ENCODE assay signal across 12 mouse cellular contexts in genomic region chr7:70333851-70334250, GRCm38 (mm10). TPM values are rescaled to one million over a fixed set of nuclear protein-coding genes. Genes with fewer than 3 reads are reported as not detected.
DNase-seq lines count a peak whose midpoint lies in the region; ATAC-seq and TF ChIP-seq lines count a peak whose summit lies in the region.
"Had no signal": no experiment of that assay in that cellular context is flagged by ENCODE, and none has a peak within 500 bp of the region (broad histone marks: within the 10 kb centered on the region; RNA-seq: fewer than 3 reads in every experiment).

No protein-coding gene starts in this region.

- peak overlapping the region; percentile 38 for H3K9ac ChIP-seq in forebrain, embryonic 14.5 days (ENCODE audit: low read length)
- no peak overlapping the region; the same call in 1 of the 2 replicates for H3K9ac ChIP-seq in limb, embryonic 11.5 days (ENCODE audit: low read length)
- H3K9ac ChIP-seq: heart, embryonic 15.5 days; limb, embryonic 15.5 days had no signal

- ATAC-seq in forebrain, embryonic 14.5 days, result no peak
- no peak for ATAC-seq in limb, embryonic 11.5 days (ENCODE audit: insufficient number of reproducible peaks, low FRiP score, low TSS enrichment, low read depth)
- ATAC-seq: CD4-positive, CD25-positive, alpha-beta regulatory T cell, adult 4 months had no signal

- H3K4me1 ChIP-seq in forebrain, embryonic 14.5 days (ENCODE audit: control insufficient read depth, insufficient read depth, low read length), result 0 out of 2 replicates have a peak, but pooled peaks cover 7% of the 10 kb centered on the region
- H3K4me1 ChIP-seq in limb, embryonic 11.5 days (ENCODE audit: control insufficient read depth, insufficient read depth, low read length), result peaks cover 27% of the 10 kb centered on the region

- H3K9me3 ChIP-seq in forebrain, embryonic 14.5 days (replicated peaks; ENCODE audit: control insufficient read depth, low read length), result no peaks in the 10 kb centered on the region
- no peaks in the 10 kb centered on the region for H3K9me3 ChIP-seq in limb, embryonic 11.5 days (ENCODE audit: control insufficient read depth, low read length)
- H3K9me3 ChIP-seq: heart, embryonic 15.5 days; limb, embryonic 15.5 days had no signal

- H3K4me3 ChIP-seq in forebrain, embryonic 14.5 days (ENCODE audit: low read depth, low read length), result no peak overlapping the region
- no peak overlapping the region for H3K4me3 ChIP-seq in limb, embryonic 11.5 days (ENCODE audit: low read depth, low read length)
- no peak overlapping the region for H3K4me3 ChIP-seq in layer of hippocampus, adult 2 months

- peak; percentile 7 for DNase-seq in right cerebral cortex, postnatal 25 days
- DNase-seq in right cerebral cortex, postnatal 4 days, result no peak
- DNase-seq in forebrain, embryonic 14.5 days (ENCODE audit: low spot score), result peak; percentile 3
- peak; percentile 33 for DNase-seq in limb, embryonic 11.5 days (ENCODE audit: low spot score)
- no peak for DNase-seq in ovary, postnatal 14 days (ENCODE audit: low spot score)
- no peak for DNase-seq in adipocyte (ENCODE audit: low spot score)
- no peak for DNase-seq in layer of hippocampus, adult 2 months (ENCODE audit: low spot score in 2 of 2)
- DNase-seq: gastrocnemius, postnatal 36 days; thymus, postnatal 36 days had no signal

- H3K36me3 ChIP-seq in forebrain, embryonic 14.5 days (ENCODE audit: control insufficient read depth, insufficient read depth, low read length), result no peaks in the 10 kb centered on the region
- H3K36me3 ChIP-seq in limb, embryonic 11.5 days (ENCODE audit: control insufficient read depth, insufficient read depth, low read length), result no peaks in the 10 kb centered on the region
- H3K36me3 ChIP-seq: heart, embryonic 15.5 days; limb, embryonic 15.5 days had no signal

- peak overlapping the region; percentile 61 for H3K4me2 ChIP-seq in forebrain, embryonic 14.5 days (ENCODE audit: low read length)
- H3K4me2 ChIP-seq in limb, embryonic 11.5 days (ENCODE audit: low read depth, severe bottlenecking), result no peak overlapping the region

- TF ChIP-seq CTCF in layer of hippocampus, adult 2 months (conservative IDR thresholded peaks at IDR 0.05), result no peak

- H3K27ac ChIP-seq in forebrain, embryonic 14.5 days (ENCODE audit: low read depth, low read length), result no peak overlapping the region
- no peak overlapping the region for H3K27ac ChIP-seq in limb, embryonic 11.5 days (replicated peaks; ENCODE audit: low read depth, low read length)
- no peak overlapping the region for H3K27ac ChIP-seq in layer of hippocampus, adult 2 months
- H3K27ac ChIP-seq: heart, embryonic 15.5 days; limb, embryonic 15.5 days had no signal

- H3K27me3 ChIP-seq in forebrain, embryonic 14.5 days (replicated peaks; ENCODE audit: control insufficient read depth, insufficient read depth, low read length), result peaks cover 81% of the 10 kb centered on the region
- peaks cover 75% of the 10 kb centered on the region for H3K27me3 ChIP-seq in limb, embryonic 11.5 days (ENCODE audit: control insufficient read depth, insufficient read depth, low read length)

- WGBS in forebrain, embryonic 14.5 days, result 6% methylated on average over 11 of the region's 11 CpGs
- WGBS in limb, embryonic 11.5 days, result 2% methylated on average over 11 of the region's 11 CpGs

RNA-seq across cellular contexts. Expression of gene Nr2f2, which starts 32.7 kb away (rescaled TPM):
- 73.7 and 82.5 TPM in 2 replicates for polyA plus RNA-seq in forebrain, embryonic 14.5 days (2014; fragmentation: Nextera tagmentation; extraction: Ambion mirVana)
- polyA plus RNA-seq in limb, embryonic 11.5 days (2014; fragmentation: Nextera tagmentation; extraction: Ambion mirVana), result 71.4 and 79.5 TPM in 2 replicates
- total RNA-seq in layer of hippocampus, adult 2 months (2021), result 10 to 100 TPM; 35.8 to 48.5 TPM
- polyA plus RNA-seq: CD4-positive, CD25-positive, alpha-beta regulatory T cell, adult 4 months had no signal

Comparison
In these comparisons a context has a peak if more than half of its experiments do, and no peak if none do; other contexts are left out.
1. DNase-seq: peak in right cerebral cortex, postnatal 25 days (single experiment), forebrain, embryonic 14.5 days (single experiment) and limb, embryonic 11.5 days (single experiment); none in right cerebral cortex, postnatal 4 days (single experiment), ovary, postnatal 14 days (single experiment), adipocyte (single experiment) and layer of hippocampus, adult 2 months (0 of 2).